ENCODE assay signal across 21 mouse cellular contexts in the genomic region with DNA sequence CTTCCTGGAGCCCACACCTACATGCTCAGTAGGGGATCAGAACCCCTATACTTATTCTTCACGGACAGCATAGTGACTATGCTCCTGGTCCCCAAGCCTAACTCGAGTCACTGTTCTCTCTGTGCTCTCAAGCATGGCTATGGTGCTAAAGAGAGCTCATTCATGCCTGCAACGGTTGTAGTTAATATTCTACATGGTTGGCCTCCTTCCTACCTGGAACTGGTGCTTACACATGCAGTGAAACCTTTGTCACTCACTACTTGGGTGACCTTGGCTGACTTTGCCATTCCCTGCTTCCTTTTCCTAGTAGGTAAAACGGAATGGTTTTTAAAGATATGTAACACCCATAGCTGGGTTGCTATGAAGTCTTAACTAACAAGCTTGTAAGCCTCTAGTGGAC.
DNase-seq lines count a peak whose midpoint lies in the region; ATAC-seq and TF ChIP-seq lines count a peak whose summit lies in the region.
"Had no signal": no experiment of that assay in that cellular context is flagged by ENCODE, and none has a peak within 500 bp of the region (broad histone marks: within the 10 kb centered on the region; RNA-seq: fewer than 3 reads in every experiment).

No protein-coding gene starts in this region.

- no peaks in the 10 kb centered on the region for H3K79me2 ChIP-seq in liver, adult 2 months (ENCODE audit: control insufficient read depth, insufficient read depth, low read length)

- peak; percentile 93 for DNase-seq in liver, adult 2 months (ENCODE audit: extremely low read depth, low read depth, low spot score)
- peak; percentile 94 for DNase-seq in kidney, adult 11 months
- DNase-seq in kidney, postnatal 36 days: peak; percentile 82 to 95
- DNase-seq in natural killer cell, adult 2 months (ENCODE audit: low spot score in 2 of 2): no peak
- DNase-seq in gastrocnemius, postnatal 4 days (ENCODE audit: low spot score in 2 of 2): no peak
- no peak for DNase-seq in adrenal gland, postnatal 4 days (ENCODE audit: low spot score in 2 of 2)
- DNase-seq: adrenal gland, postnatal 10 days; cerebellum, adult 2 months; cerebellum, postnatal 25 days; heart, adult 2 months; layer of hippocampus, adult 9-11 months; lung, adult 2 months; lung, postnatal 14 days; thymus, postnatal 25 days had no signal

- H3K9me3 ChIP-seq in liver, embryonic 12.5 days (replicated peaks): no peaks in the 10 kb centered on the region
- H3K9me3 ChIP-seq in kidney, embryonic 15.5 days (replicated peaks): no peaks in the 10 kb centered on the region
- H3K9me3 ChIP-seq: embryonic facial prominence, embryonic 12.5 days; forebrain, embryonic 12.5 days; hindbrain, embryonic 15.5 days had no signal

- no peak overlapping the region for H3K4me3 ChIP-seq in liver, adult 2 months (ENCODE audit: insufficient read depth, low read depth, low read length)
- no peak overlapping the region for H3K4me3 ChIP-seq in liver, embryonic 12.5 days
- H3K4me3 ChIP-seq in kidney, embryonic 15.5 days (replicated peaks): no peak overlapping the region
- H3K4me3 ChIP-seq: embryonic facial prominence, embryonic 12.5 days; forebrain, embryonic 12.5 days; heart, adult 2 months; hindbrain, embryonic 15.5 days; left cerebral cortex, adult 2 months had no signal

- peaks cover 5% of the 10 kb centered on the region for H3K4me1 ChIP-seq in liver, adult 2 months (ENCODE audit: control insufficient read depth, insufficient read depth, low read length)
- peaks cover 6% of the 10 kb centered on the region; the same call in 1 of the 2 replicates for H3K4me1 ChIP-seq in liver, embryonic 12.5 days
- H3K4me1 ChIP-seq in kidney, embryonic 15.5 days: peaks cover 21% of the 10 kb centered on the region
- H3K4me1 ChIP-seq: embryonic facial prominence, embryonic 12.5 days; forebrain, embryonic 12.5 days had no signal

- no peak for TF ChIP-seq POLR2A in liver, adult 2 months (IDR thresholded peaks at IDR 0.05; ENCODE audit: extremely low read depth, insufficient read depth, low read length)

- no peaks in the 10 kb centered on the region for H3K27me3 ChIP-seq in liver, adult 2 months (ENCODE audit: control insufficient read depth, insufficient read depth, low read length)
- peaks cover 22% of the 10 kb centered on the region for H3K27me3 ChIP-seq in liver, embryonic 12.5 days (replicated peaks)
- H3K27me3 ChIP-seq in kidney, embryonic 15.5 days: no peaks in the 10 kb centered on the region
- H3K27me3 ChIP-seq: embryonic facial prominence, embryonic 12.5 days; hindbrain, embryonic 15.5 days had no signal

- no peaks in the 10 kb centered on the region for H3K36me3 ChIP-seq in liver, adult 2 months (ENCODE audit: control insufficient read depth, insufficient read depth, low read length)
- no peaks in the 10 kb centered on the region for H3K36me3 ChIP-seq in liver, embryonic 12.5 days
- no peaks in the 10 kb centered on the region for H3K36me3 ChIP-seq in kidney, embryonic 15.5 days
- H3K36me3 ChIP-seq: embryonic facial prominence, embryonic 12.5 days; forebrain, embryonic 12.5 days; hindbrain, embryonic 15.5 days had no signal

- no peak for TF ChIP-seq CTCF in liver, adult 2 months (IDR thresholded peaks at IDR 0.05; ENCODE audit: low read depth, low read length)

- H3K9ac ChIP-seq in liver, adult 2 months (ENCODE audit: low read depth, low read length): no peak overlapping the region
- H3K9ac ChIP-seq in liver, embryonic 12.5 days: no peak overlapping the region
- no peak overlapping the region for H3K9ac ChIP-seq in kidney, embryonic 15.5 days
- H3K9ac ChIP-seq: embryonic facial prominence, embryonic 12.5 days; forebrain, embryonic 12.5 days; hindbrain, embryonic 15.5 days had no signal

- WGBS in liver, adult 2 months: 30% methylated on average over 4 of the region's 4 CpGs
- 60% methylated on average over 4 of the region's 4 CpGs for WGBS in liver, embryonic 12.5 days (ENCODE audit: insufficient replicate concordance)
- 55% methylated on average over 4 of the region's 4 CpGs for WGBS in kidney, embryonic 15.5 days

- ATAC-seq in liver, embryonic 12.5 days: no peak
- ATAC-seq in kidney, embryonic 15.5 days (replicated peaks; ENCODE audit: low FRiP score): peak; percentile 86

- H3K4me2 ChIP-seq in liver, embryonic 12.5 days: no peak overlapping the region
- H3K4me2 ChIP-seq in kidney, embryonic 15.5 days: no peak overlapping the region
- H3K4me2 ChIP-seq: embryonic facial prominence, embryonic 12.5 days; forebrain, embryonic 12.5 days; hindbrain, embryonic 15.5 days; midbrain, embryonic 11.5 days had no signal

- no peak overlapping the region for H3K27ac ChIP-seq in liver, adult 2 months (replicated peaks; ENCODE audit: insufficient read depth, low read depth, low read length)
- H3K27ac ChIP-seq in liver, embryonic 12.5 days: no peak overlapping the region
- H3K27ac ChIP-seq in kidney, embryonic 15.5 days: peak overlapping the region; percentile 86
- H3K27ac ChIP-seq: embryonic facial prominence, embryonic 12.5 days; forebrain, embryonic 12.5 days; heart, adult 2 months; hindbrain, embryonic 15.5 days; left cerebral cortex, adult 2 months had no signal

Comparison
In these comparisons a context has a peak if more than half of its experiments do, and no peak if none do; other contexts are left out.
1. DNase-seq: peak in liver, adult 2 months (single experiment), kidney, adult 11 months (single experiment) and kidney, postnatal 36 days (2 of 2); none in natural killer cell, adult 2 months (0 of 2), gastrocnemius, postnatal 4 days (0 of 2) and adrenal gland, postnatal 4 days (0 of 2).